Mouse (Mus musculus): Measurements from ENCODE around the gene Pacs2. TPM values are rescaled to one million over a fixed set of nuclear protein-coding genes. Genes with fewer than 3 reads are reported as not detected.
A peak's percentile ranks its signal among the peaks of the same experiment; 100 is the strongest.

The Pacs2 gene
- polyA plus RNA-seq (2014; fragmentation: Nextera tagmentation; extraction: Ambion mirVana): 16.1 and 21.6 TPM in 2 replicates

- H3K9me3 ChIP-seq (replicated peaks; ENCODE audit: control insufficient read depth, low read length): no peaks in the 10 kb centered on the region
- peak within 1 kb of the TSS; percentile 85 for H3K4me2 ChIP-seq (ENCODE audit: low read length)
- peak within 1 kb of the TSS; percentile 89 for H3K27ac ChIP-seq (ENCODE audit: low read depth, low read length)
- H3K9ac ChIP-seq (ENCODE audit: low read length): peak within 1 kb of the TSS; percentile 94
- peaks cover 18% of the 10 kb centered on the region for H3K4me1 ChIP-seq (ENCODE audit: control insufficient read depth, insufficient read depth, low read length)
- peak; percentile 96 for DNase-seq (ENCODE audit: low spot score)
- no peaks in the 10 kb centered on the region for H3K27me3 ChIP-seq (replicated peaks; ENCODE audit: control insufficient read depth, insufficient read depth, low read length)
- peak within 1 kb of the TSS; percentile 99 for H3K4me3 ChIP-seq (ENCODE audit: low read depth, low read length)
- peak; percentile 90 for ATAC-seq
- H3K36me3 ChIP-seq (ENCODE audit: control insufficient read depth, insufficient read depth, low read length): no peaks in the 10 kb centered on the region
- 5% methylated on average over 39 of the region's 85 CpGs for WGBS
Measured at GRCm38 (mm10) chr12:113013604-113014558, at the start of gene Pacs2. Gene Pacs2, plus strand, starts transcription at chr12:113014508.

- DNase-seq (ENCODE audit: low spot score) (no peak), ATAC-seq (no peak)
- 89% methylated on average over 13 of the region's 13 CpGs for WGBS
- Histone ChIP-seq H3K27ac (ENCODE audit: low read depth, low read length) (no peak overlapping the region), H3K4me2 (ENCODE audit: low read length) (no peak overlapping the region), H3K4me3 (ENCODE audit: low read depth, low read length) (no peak overlapping the region), H3K36me3 (ENCODE audit: control insufficient read depth, insufficient read depth, low read length) (peaks cover 98% of the 10 kb centered on the region), H3K4me1 (ENCODE audit: control insufficient read depth, insufficient read depth, low read length) (no peaks in the 10 kb centered on the region), H3K27me3 (replicated peaks; ENCODE audit: control insufficient read depth, insufficient read depth, low read length) (no peaks in the 10 kb centered on the region), H3K9ac (ENCODE audit: low read length) (no peak overlapping the region), H3K9me3 (replicated peaks; ENCODE audit: control insufficient read depth, low read length) (no peaks in the 10 kb centered on the region)
Measured at GRCm38 (mm10) chr12:112965783-112966182, 48.5 kb upstream of the Pacs2 start.

GRCm38 (mm10) chr12:112968943-112969342 is 45.4 kb upstream of the Pacs2 start:
- DNase-seq (ENCODE audit: low spot score) (no peak), ATAC-seq (no peak)
- 88% methylated on average over 8 of the region's 8 CpGs for WGBS
- no peaks in the 10 kb centered on the region for H3K27me3 ChIP-seq (replicated peaks; ENCODE audit: control insufficient read depth, insufficient read depth, low read length)
- H3K9me3 ChIP-seq (replicated peaks; ENCODE audit: control insufficient read depth, low read length): no peaks in the 10 kb centered on the region
- H3K4me2 ChIP-seq (ENCODE audit: low read length): no peak overlapping the region
- H3K36me3 ChIP-seq (ENCODE audit: control insufficient read depth, insufficient read depth, low read length): peaks cover 98% of the 10 kb centered on the region
- H3K4me3 ChIP-seq (ENCODE audit: low read depth, low read length): no peak overlapping the region
- H3K4me1 ChIP-seq (ENCODE audit: control insufficient read depth, insufficient read depth, low read length): no peaks in the 10 kb centered on the region
- no peak overlapping the region for H3K9ac ChIP-seq (ENCODE audit: low read length)
- H3K27ac ChIP-seq (ENCODE audit: low read depth, low read length): no peak overlapping the region

GRCm38 (mm10) chr12:112969616-112970015 is 44.7 kb upstream of the Pacs2 start:
- no peaks in the 10 kb centered on the region for H3K4me1 ChIP-seq (ENCODE audit: control insufficient read depth, insufficient read depth, low read length)
- H3K9ac ChIP-seq (ENCODE audit: low read length): no peak overlapping the region
- H3K9me3 ChIP-seq (replicated peaks; ENCODE audit: control insufficient read depth, low read length): no peaks in the 10 kb centered on the region
- no peak overlapping the region for H3K27ac ChIP-seq (ENCODE audit: low read depth, low read length)
- H3K36me3 ChIP-seq (ENCODE audit: control insufficient read depth, insufficient read depth, low read length): peaks cover 98% of the 10 kb centered on the region
- H3K27me3 ChIP-seq (replicated peaks; ENCODE audit: control insufficient read depth, insufficient read depth, low read length): no peaks in the 10 kb centered on the region
- no peak for DNase-seq (ENCODE audit: low spot score)
- ATAC-seq: no peak
- no peak overlapping the region for H3K4me3 ChIP-seq (ENCODE audit: low read depth, low read length)
- H3K4me2 ChIP-seq (ENCODE audit: low read length): no peak overlapping the region
- 90% methylated on average over 6 of the region's 6 CpGs for WGBS

GRCm38 (mm10) chr12:112974736-112975135 is 39.6 kb upstream of the Pacs2 start:
- no peak overlapping the region for H3K9ac ChIP-seq (ENCODE audit: low read length)
- no peak for ATAC-seq
- no peak overlapping the region for H3K4me3 ChIP-seq (ENCODE audit: low read depth, low read length)
- WGBS: 92% methylated on average over 9 of the region's 9 CpGs
- H3K36me3 ChIP-seq (ENCODE audit: control insufficient read depth, insufficient read depth, low read length): peaks cover 77% of the 10 kb centered on the region
- no peak for DNase-seq (ENCODE audit: low spot score)
- no peak overlapping the region for H3K27ac ChIP-seq (ENCODE audit: low read depth, low read length)
- no peaks in the 10 kb centered on the region for H3K9me3 ChIP-seq (replicated peaks; ENCODE audit: control insufficient read depth, low read length)
- H3K4me2 ChIP-seq (ENCODE audit: low read length): no peak overlapping the region
- no peaks in the 10 kb centered on the region for H3K27me3 ChIP-seq (replicated peaks; ENCODE audit: control insufficient read depth, insufficient read depth, low read length)
- H3K4me1 ChIP-seq (ENCODE audit: control insufficient read depth, insufficient read depth, low read length): peaks cover 5% of the 10 kb centered on the region

GRCm38 (mm10) chr12:112976371-112977073 is 37.8 kb upstream of the Pacs2 start, which contains the start of gene Btbd6:
Gene Btbd6, plus strand, starts transcription at chr12:112976482.
- H3K9ac ChIP-seq (ENCODE audit: low read length): peak within 1 kb of the TSS; percentile 84
- under 1% methylated on average over 79 of the region's 80 CpGs for WGBS
- ATAC-seq (peak; percentile 98), DNase-seq (ENCODE audit: low spot score) (peak; percentile 93)
- peak within 1 kb of the TSS; percentile 94 for H3K27ac ChIP-seq (ENCODE audit: low read depth, low read length)
- peak within 1 kb of the TSS; percentile 86 for H3K4me2 ChIP-seq (ENCODE audit: low read length)
- H3K9me3 ChIP-seq (replicated peaks; ENCODE audit: control insufficient read depth, low read length): no peaks in the 10 kb centered on the region
- H3K4me3 ChIP-seq (ENCODE audit: low read depth, low read length): peak within 1 kb of the TSS; percentile 69
- peaks cover 76% of the 10 kb centered on the region for H3K36me3 ChIP-seq (ENCODE audit: control insufficient read depth, insufficient read depth, low read length)
- no peaks in the 10 kb centered on the region for H3K27me3 ChIP-seq (replicated peaks; ENCODE audit: control insufficient read depth, insufficient read depth, low read length)
- H3K4me1 ChIP-seq (ENCODE audit: control insufficient read depth, insufficient read depth, low read length): peaks cover 5% of the 10 kb centered on the region

- Histone ChIP-seq H3K9ac (ENCODE audit: low read length) (peak overlapping the region; percentile 84), H3K4me1 (ENCODE audit: control insufficient read depth, insufficient read depth, low read length) (peaks cover 5% of the 10 kb centered on the region), H3K4me2 (ENCODE audit: low read length) (peak overlapping the region; percentile 86), H3K27ac (ENCODE audit: low read depth, low read length) (peak overlapping the region; percentile 94), H3K9me3 (replicated peaks; ENCODE audit: control insufficient read depth, low read length) (no peaks in the 10 kb centered on the region), H3K27me3 (replicated peaks; ENCODE audit: control insufficient read depth, insufficient read depth, low read length) (no peaks in the 10 kb centered on the region), H3K4me3 (ENCODE audit: low read depth, low read length) (peak overlapping the region; percentile 69), H3K36me3 (ENCODE audit: control insufficient read depth, insufficient read depth, low read length) (peaks cover 76% of the 10 kb centered on the region)
- 39% methylated on average over 12 of the region's 12 CpGs for WGBS
- ATAC-seq (no peak), DNase-seq (ENCODE audit: low spot score) (no peak)
Measured at GRCm38 (mm10) chr12:112977156-112977555, 37.2 kb upstream of the Pacs2 start.

GRCm38 (mm10) chr12:112982031-112982430 is 32.3 kb upstream of the Pacs2 start:
- no peaks in the 10 kb centered on the region for H3K9me3 ChIP-seq (replicated peaks; ENCODE audit: control insufficient read depth, low read length)
- H3K4me2 ChIP-seq (ENCODE audit: low read length): no peak overlapping the region
- ATAC-seq (no peak), DNase-seq (ENCODE audit: low spot score) (peak; percentile 20)
- H3K27me3 ChIP-seq (replicated peaks; ENCODE audit: control insufficient read depth, insufficient read depth, low read length): no peaks in the 10 kb centered on the region
- no peak overlapping the region for H3K9ac ChIP-seq (ENCODE audit: low read length)
- WGBS: 40% methylated on average over 2 of the region's 2 CpGs
- no peaks in the 10 kb centered on the region; the same call in 1 of the 2 replicates for H3K4me1 ChIP-seq (ENCODE audit: control insufficient read depth, insufficient read depth, low read length)
- H3K4me3 ChIP-seq (ENCODE audit: low read depth, low read length): no peak overlapping the region
- no peak overlapping the region for H3K27ac ChIP-seq (ENCODE audit: low read depth, low read length)
- peaks cover 83% of the 10 kb centered on the region for H3K36me3 ChIP-seq (ENCODE audit: control insufficient read depth, insufficient read depth, low read length)

Data from forebrain, embryonic 14.5 days (tissue).